Mouse (Mus musculus) adrenal gland, adult 8-10 months (tissue): ENCODE results near the gene Rfc2. TPM values are rescaled to one million over a fixed set of nuclear protein-coding genes. Genes with fewer than 3 reads are reported as not detected.

ENCODE experiments used
- microRNA-seq, 2 experiments: library from miRNA; unstranded; fragments of <30 nt; microRNA quantifications; one replicate each; pipeline ENCODE4 v1.2.0; 2022
- total RNA-seq, 4 experiments: library from RNA; stranded (reverse); gene quantifications; 2 replicates each; pipeline ENCODE4 v1.2.4; 2022

Rfc2 gene
- total RNA-seq, 4 experiments from 2014 or later: 39.8 to 56.8 (median 46.2) TPM

Small RNA genes lying within 50 kb of the gene (microRNA-seq; reads per million reads assigned to microRNA genes)
- 0 to 0.17 reads per million in 2 experiments for gene Mir7228

Other genes starting within 250 kb of the Rfc2 start
- gene Gtf2ird1, start 124.7 kb upstream of the Rfc2 start, total RNA-seq: 10 to 100 TPM; 46.0 to 93.0 (median 63.1) TPM
- 10 to 100 TPM; 18.8 to 28.2 (median 22.9) TPM for gene Clip2, start 28.9 kb upstream of the Rfc2 start, total RNA-seq
- not detected for gene Syna, start 21.2 kb upstream of the Rfc2 start, total RNA-seq
- 10 to 100 TPM in 2 of 4 experiments, 1 to 10 TPM in 2; 4.8 to 11.3 (median 8.0) TPM for gene Lat2, start 33.7 kb downstream of the Rfc2 start, total RNA-seq
- 100 to 1,000 TPM; 241 to 258 (median 257) TPM for gene Eif4h, start 58.1 kb downstream of the Rfc2 start, total RNA-seq
- 10 to 100 TPM; 22.4 to 25.4 (median 23.7) TPM for gene Limk1, start 107.2 kb downstream of the Rfc2 start, total RNA-seq
- 10 to 100 TPM in 2 of 4 experiments, 1 to 10 TPM in 2; 6.8 to 12.7 (median 9.7) TPM for gene Eln, start 166.0 kb downstream of the Rfc2 start, total RNA-seq